Mouse (Mus musculus): ENCODE results near the gene Aup1.
A peak's percentile ranks its signal among the peaks of the same experiment; 100 is the strongest.

The Aup1 gene

GRCm38 (mm10) chr6:83069488-83070246 is 15.3 kb downstream of the Aup1 start:
- DNase-seq (ENCODE audit: low read depth, low spot score) = no peak

- no peak for DNase-seq (ENCODE audit: low read depth, low spot score)
These were observed 15.8 kb downstream of the Aup1 start, which contains the start of gene Tlx2 for GRCm38 (mm10) chr6:83070247-83070310. Gene Tlx2, minus strand, starts transcription at chr6:83070293.

- no peak for DNase-seq (ENCODE audit: low read depth, low spot score)
These were observed 16.2 kb downstream of the Aup1 start for GRCm38 (mm10) chr6:83070311-83071219.

- DNase-seq (ENCODE audit: low read depth, low spot score) = no peak
These were observed 16.9 kb downstream of the Aup1 start for GRCm38 (mm10) chr6:83071220-83071619.

- DNase-seq (ENCODE audit: low read depth, low spot score) = no peak
These were observed 20.7 kb downstream of the Aup1 start for GRCm38 (mm10) chr6:83074979-83075378.

GRCm38 (mm10) chr6:83077630-83078323 is 23.5 kb downstream of the Aup1 start, which contains the start of gene Pcgf1:
Gene Pcgf1, plus strand, starts transcription at chr6:83077869.
- DNase-seq (ENCODE audit: low read depth, low spot score) = no peak

- DNase-seq (ENCODE audit: low read depth, low spot score) = peak; percentile 98
These were observed 24.1 kb downstream of the Aup1 start for GRCm38 (mm10) chr6:83078324-83078858.

GRCm38 (mm10) chr6:83080210-83080609 is 25.9 kb downstream of the Aup1 start:
- no peak for DNase-seq (ENCODE audit: low read depth, low spot score)

GRCm38 (mm10) chr6:83083497-83083896 is 29.2 kb downstream of the Aup1 start:
- no peak for DNase-seq (ENCODE audit: low read depth, low spot score)

- no peak for DNase-seq (ENCODE audit: low read depth, low spot score)
These were observed 30.2 kb downstream of the Aup1 start for GRCm38 (mm10) chr6:83084477-83084876.

- no peak for DNase-seq (ENCODE audit: low read depth, low spot score)
These were observed 32.1 kb downstream of the Aup1 start, which contains the start of gene Lbx2 for GRCm38 (mm10) chr6:83086121-83087035. Gene Lbx2, plus strand, starts transcription at chr6:83086367.

GRCm38 (mm10) chr6:83087205-83087925 is 33.0 kb downstream of the Aup1 start:
- no peak for DNase-seq (ENCODE audit: low read depth, low spot score)

GRCm38 (mm10) chr6:83087926-83088260 is 33.6 kb downstream of the Aup1 start:
- no peak for DNase-seq (ENCODE audit: low read depth, low spot score)

- DNase-seq (ENCODE audit: low read depth, low spot score) = no peak
These were observed 38.3 kb downstream of the Aup1 start for GRCm38 (mm10) chr6:83092416-83093127.

- DNase-seq (ENCODE audit: low read depth, low spot score) = no peak
These were observed 41.6 kb downstream of the Aup1 start for GRCm38 (mm10) chr6:83095968-83096367.

GRCm38 (mm10) chr6:83098411-83098810 is 44.1 kb downstream of the Aup1 start:
- DNase-seq (ENCODE audit: low read depth, low spot score) = no peak

GRCm38 (mm10) chr6:83101316-83101687 is 47.0 kb downstream of the Aup1 start, which contains the start of the genes Ccdc142 and Gm42688:
Gene Ccdc142, plus strand, starts transcription at chr6:83101601.
Gene Gm42688, plus strand, starts transcription at chr6:83101617.
- DNase-seq (ENCODE audit: low read depth, low spot score) = peak; percentile 73

GRCm38 (mm10) chr6:83101688-83102556 is 47.6 kb downstream of the Aup1 start:
- peak; percentile 72 for DNase-seq (ENCODE audit: low read depth, low spot score)

- no peak for DNase-seq (ENCODE audit: low read depth, low spot score)
These were observed 48.9 kb downstream of the Aup1 start for GRCm38 (mm10) chr6:83103130-83103650.
